Mouse (Mus musculus) forebrain, embryonic 12.5 days (tissue): ENCODE results near the gene Cryba1. TPM values are rescaled to one million over a fixed set of nuclear protein-coding genes. Genes with fewer than 3 reads are reported as not detected.

Experiments
- ATAC-seq: fragments of 200-750 bp; cut with Nextera tagmentation; 2 replicates; pipeline ENCODE4 v1.8.0; 2017; ENCODE audit warnings: moderate TSS enrichment; ENCODE audit not compliant: low FRiP score
- H3K27ac ChIP-seq: fragments of 300-500 bp; sonication (generic); 2 replicates; pipeline ENCODE4 v1.5.1; 2016; ENCODE audit warnings: mild to moderate bottlenecking
- H3K27me3 ChIP-seq: fragments of 300-500 bp; sonication (generic); 2 replicates; pipeline ENCODE4 v1.6.1; 2016; ENCODE audit warnings: mild to moderate bottlenecking
- H3K36me3 ChIP-seq: fragments of 300-500 bp; sonication (generic); replicated peaks from 2 replicates; pipeline ENCODE4 v1.6.1; 2016; ENCODE audit warnings: mild to moderate bottlenecking
- H3K4me1 ChIP-seq: fragments of 300-500 bp; sonication (generic); 2 replicates; pipeline ENCODE4 v1.6.1; 2016
- H3K4me2 ChIP-seq: fragments of 300-500 bp; sonication (generic); 2 replicates; pipeline ENCODE4 v1.6.1; 2016; ENCODE audit warnings: mild to moderate bottlenecking, moderate library complexity
- H3K4me3 ChIP-seq: fragments of 300-500 bp; sonication (generic); replicated peaks from 2 replicates; pipeline ENCODE4 v1.5.1; 2016; ENCODE audit warnings: mild to moderate bottlenecking
- H3K9ac ChIP-seq: fragments of 300-500 bp; sonication (generic); 2 replicates; pipeline ENCODE4 v1.6.1; 2016; ENCODE audit warnings: mild to moderate bottlenecking
- H3K9me3 ChIP-seq: fragments of 300-500 bp; sonication (generic); 2 replicates; pipeline ENCODE4 v1.6.1; 2016
- WGBS: fragments of 180-500 bp; shearing (Covaris S2); methylation state at CpG from one replicate; pipeline ENCODE4 v1.1.7; 2016; 5-methylcytosine and 5-hydroxymethylcytosine counted together
- polyA plus RNA-seq: library from polyadenylated mRNA; unstranded; fragments of >200 nt; fragmentation: Nextera tagmentation; extraction: Ambion mirVana; gene quantifications from 2 replicates; pipeline ENCODE4 v1.2.1, GENCODE M21; 2016

The Cryba1 gene
- polyA plus RNA-seq, 1 experiment from 2014 or later = 1.1 TPM

- Histone ChIP-seq H3K9me3 (no peaks in the 10 kb centered on the region), H3K4me1 (peaks cover 9% of the 10 kb centered on the region), H3K27ac (no peak overlapping the region), H3K36me3 (peaks cover 56% of the 10 kb centered on the region), H3K27me3 (no peaks in the 10 kb centered on the region), H3K4me3 (no peak overlapping the region), H3K9ac (no peak overlapping the region), H3K4me2 (no peak overlapping the region)
- ATAC-seq = no peak
- 79% methylated on average over 2 of the region's 2 CpGs for WGBS
Observed at GRCm38 (mm10) chr11:77697232-77697631, 27.9 kb downstream of the Cryba1 start.

GRCm38 (mm10) chr11:77693026-77693425 is 32.1 kb downstream of the Cryba1 start:
- Histone ChIP-seq H3K36me3 (peaks cover 57% of the 10 kb centered on the region), H3K9ac (no peak overlapping the region), H3K4me3 (no peak overlapping the region), H3K27ac (no peak overlapping the region), H3K4me1 (peaks cover 15% of the 10 kb centered on the region), H3K4me2 (no peak overlapping the region), H3K27me3 (no peaks in the 10 kb centered on the region), H3K9me3 (no peaks in the 10 kb centered on the region)
- no peak for ATAC-seq
- WGBS = 96% methylated on average over 3 of the region's 3 CpGs

GRCm38 (mm10) chr11:77687541-77688131 is 37.4 kb downstream of the Cryba1 start:
- peak overlapping the region; percentile 99 for H3K4me3 ChIP-seq
- peak overlapping the region; percentile 99 for H3K27ac ChIP-seq
- peaks cover 19% of the 10 kb centered on the region for H3K36me3 ChIP-seq
- H3K9me3 ChIP-seq = no peaks in the 10 kb centered on the region
- H3K27me3 ChIP-seq = no peaks in the 10 kb centered on the region
- ATAC-seq = no peak
- peak overlapping the region; percentile 100 for H3K9ac ChIP-seq
- peak overlapping the region; percentile 70 for H3K4me2 ChIP-seq
- 1% methylated on average over 39 of the region's 40 CpGs for WGBS
- H3K4me1 ChIP-seq = peaks cover 14% of the 10 kb centered on the region

GRCm38 (mm10) chr11:77686841-77687540 is 38.1 kb downstream of the Cryba1 start:
- Histone ChIP-seq H3K4me3 (peak overlapping the region; percentile 99), H3K27me3 (no peaks in the 10 kb centered on the region), H3K9ac (peak overlapping the region; percentile 100), H3K4me2 (peak overlapping the region; percentile 70), H3K9me3 (no peaks in the 10 kb centered on the region), H3K27ac (peak overlapping the region; percentile 99), H3K4me1 (peaks cover 10% of the 10 kb centered on the region), H3K36me3 (peaks cover 12% of the 10 kb centered on the region)
- peak; percentile 22; the same call in 1 of the 2 replicates for ATAC-seq
- under 1% methylated on average over 48 of the region's 76 CpGs for WGBS

GRCm38 (mm10) chr11:77686346-77686840 is 38.7 kb downstream of the Cryba1 start:
- Histone ChIP-seq H3K27me3 (no peaks in the 10 kb centered on the region), H3K4me1 (peaks cover 10% of the 10 kb centered on the region), H3K36me3 (peaks cover 6% of the 10 kb centered on the region; the same call in 1 of the 2 replicates), H3K9me3 (no peaks in the 10 kb centered on the region), H3K9ac (peak overlapping the region; percentile 100), H3K4me2 (peak overlapping the region; percentile 70), H3K27ac (peak overlapping the region; percentile 99), H3K4me3 (peak overlapping the region; percentile 99)
- ATAC-seq = peak; percentile 37
- 0% methylated on average over 28 of the region's 30 CpGs for WGBS

- Histone ChIP-seq H3K4me2 (peak within 1 kb of the TSS; percentile 70), H3K36me3 (peaks cover under 1% of the 10 kb centered on the region; the same call in 1 of the 2 replicates), H3K27ac (peak within 1 kb of the TSS; percentile 99), H3K9me3 (no peaks in the 10 kb centered on the region), H3K9ac (peak within 1 kb of the TSS; percentile 100), H3K27me3 (no peaks in the 10 kb centered on the region), H3K4me1 (peaks cover 10% of the 10 kb centered on the region), H3K4me3 (peak within 1 kb of the TSS; percentile 99)
- WGBS = under 1% methylated on average over 36 of the region's 38 CpGs
- ATAC-seq = peak; percentile 98
Observed at GRCm38 (mm10) chr11:77685383-77686265, 39.5 kb downstream of the Cryba1 start, which contains the start of gene Nufip2. Gene Nufip2 (plus strand): TSS chr11:77686155.

GRCm38 (mm10) chr11:77684896-77685295 is 40.2 kb downstream of the Cryba1 start:
- H3K27me3 ChIP-seq = no peaks in the 10 kb centered on the region
- 69% methylated on average over 2 of the region's 2 CpGs for WGBS
- H3K9ac ChIP-seq = no peak overlapping the region
- peaks cover 10% of the 10 kb centered on the region for H3K4me1 ChIP-seq
- H3K4me3 ChIP-seq = no peak overlapping the region
- H3K9me3 ChIP-seq = no peaks in the 10 kb centered on the region
- H3K36me3 ChIP-seq = no peaks in the 10 kb centered on the region
- H3K27ac ChIP-seq = peak overlapping the region; percentile 56; the same call in 1 of the 2 replicates
- 0 out of 2 replicates have a peak overlapping the region, but pooled peaks have one; percentile 10 for H3K4me2 ChIP-seq
- no peak for ATAC-seq

GRCm38 (mm10) chr11:77680018-77680417 is 45.1 kb downstream of the Cryba1 start:
- WGBS = 8% methylated on average over 2 of the region's 2 CpGs
- no peaks in the 10 kb centered on the region for H3K27me3 ChIP-seq
- no peak for ATAC-seq

GRCm38 (mm10) chr11:77673428-77673991 is 51.6 kb downstream of the Cryba1 start:
- no peaks in the 10 kb centered on the region for H3K27me3 ChIP-seq
- no peak overlapping the region for H3K27ac ChIP-seq
- no peak overlapping the region for H3K9ac ChIP-seq
- H3K9me3 ChIP-seq = peaks cover 5% of the 10 kb centered on the region; the same call in 1 of the 2 replicates
- 63% methylated on average over 4 of the region's 4 CpGs for WGBS
- H3K4me2 ChIP-seq = no peak overlapping the region
- ATAC-seq = no peak
- H3K4me1 ChIP-seq = no peaks in the 10 kb centered on the region
- H3K4me3 ChIP-seq = no peak overlapping the region
- no peaks in the 10 kb centered on the region for H3K36me3 ChIP-seq

More at GRCm38 (mm10) chr11:77680018-77680417, 45.1 kb downstream of the Cryba1 start:
- H3K4me3 ChIP-seq = no peak overlapping the region
- no peak overlapping the region for H3K4me2 ChIP-seq
- H3K27ac ChIP-seq = no peak overlapping the region
- no peak overlapping the region for H3K9ac ChIP-seq
- H3K4me1 ChIP-seq = peaks cover 4% of the 10 kb centered on the region
- H3K9me3 ChIP-seq = no peaks in the 10 kb centered on the region
- H3K36me3 ChIP-seq = no peaks in the 10 kb centered on the region

GRCm38 (mm10) chr11:77672746-77673145 is 52.3 kb downstream of the Cryba1 start:
- H3K27me3 ChIP-seq = no peaks in the 10 kb centered on the region
- WGBS = 99% methylated on average over 2 of the region's 2 CpGs
- no peak overlapping the region for H3K4me2 ChIP-seq
- H3K4me1 ChIP-seq = no peaks in the 10 kb centered on the region
- ATAC-seq = no peak
- peaks cover 5% of the 10 kb centered on the region; the same call in 1 of the 2 replicates for H3K9me3 ChIP-seq
- H3K27ac ChIP-seq = no peak overlapping the region
- H3K9ac ChIP-seq = no peak overlapping the region
- H3K4me3 ChIP-seq = no peak overlapping the region
- H3K36me3 ChIP-seq = no peaks in the 10 kb centered on the region
